Mouse (Mus musculus) WW6 (cell line): ENCODE data around the gene Lhfp.
"Not testable (repeated sequence)": the region's sequence is repeated elsewhere in the genome, so short reads cannot be mapped to it uniquely, and the experiment has no call there.

Experiments
- DNase-seq: peaks from one replicate; pipeline ENCODE4 v3.0.0-alpha.2; 2013; ENCODE audit warnings: low read depth, low spot score

The Lhfp gene

GRCm38 (mm10) chr3:53213346-53213745 is 172.0 kb downstream of the Lhfp start:
- DNase-seq = no peak

- DNase-seq = no peak
Observed at GRCm38 (mm10) chr3:53213746-53214271, 172.5 kb downstream of the Lhfp start.

GRCm38 (mm10) chr3:53214386-53214785 is 173.1 kb downstream of the Lhfp start:
- no peak for DNase-seq

GRCm38 (mm10) chr3:53217697-53218096 is 176.4 kb downstream of the Lhfp start:
- no peak for DNase-seq

- DNase-seq = no peak
Observed at GRCm38 (mm10) chr3:53221531-53222272, 180.4 kb downstream of the Lhfp start.

GRCm38 (mm10) chr3:53224141-53224540 is 182.8 kb downstream of the Lhfp start:
- no peak for DNase-seq

GRCm38 (mm10) chr3:53225774-53226173 is 184.4 kb downstream of the Lhfp start:
- DNase-seq = no peak

- no peak for DNase-seq
Observed at GRCm38 (mm10) chr3:53226223-53226622, 184.9 kb downstream of the Lhfp start.

GRCm38 (mm10) chr3:53227866-53228265 is 186.5 kb downstream of the Lhfp start:
- DNase-seq = no peak

GRCm38 (mm10) chr3:53230562-53230961 is 189.2 kb downstream of the Lhfp start:
- DNase-seq = no peak

GRCm38 (mm10) chr3:53231112-53231511 is 189.8 kb downstream of the Lhfp start:
- DNase-seq = no peak

- DNase-seq = not testable (repeated sequence)
Observed at GRCm38 (mm10) chr3:53232411-53232810, 191.1 kb downstream of the Lhfp start.

GRCm38 (mm10) chr3:53234689-53235088 is 193.4 kb downstream of the Lhfp start:
- no peak for DNase-seq

- no peak for DNase-seq
Observed at GRCm38 (mm10) chr3:53236471-53236870, 195.1 kb downstream of the Lhfp start.

- DNase-seq = no peak
Observed at GRCm38 (mm10) chr3:53240150-53240549, 198.8 kb downstream of the Lhfp start.

- no peak for DNase-seq
Observed at GRCm38 (mm10) chr3:53245571-53246208, 204.4 kb downstream of the Lhfp start.

GRCm38 (mm10) chr3:53247102-53247501 is 205.8 kb downstream of the Lhfp start:
- no peak for DNase-seq

- no peak for DNase-seq
Observed at GRCm38 (mm10) chr3:53248158-53248874, 207.0 kb downstream of the Lhfp start.

GRCm38 (mm10) chr3:53252556-53252955 is 211.2 kb downstream of the Lhfp start:
- no peak for DNase-seq

GRCm38 (mm10) chr3:53253223-53253832 is 212.0 kb downstream of the Lhfp start:
- no peak for DNase-seq

- no peak for DNase-seq
Observed at GRCm38 (mm10) chr3:53258657-53259158, 217.4 kb downstream of the Lhfp start.

- no peak for DNase-seq
Observed at GRCm38 (mm10) chr3:53266116-53266515, 224.8 kb downstream of the Lhfp start.
